Mouse (Mus musculus) limb, embryonic 11.5 days (tissue): Measurements from ENCODE around the gene Prss41. TPM values are rescaled to one million over a fixed set of nuclear protein-coding genes. Genes with fewer than 3 reads are reported as not detected.

Experiments used
- ATAC-seq: fragments of 200-750 bp; cut with Nextera tagmentation; 2 replicates; pipeline ENCODE4 v1.8.0; 2017; ENCODE audit warnings: low read depth; ENCODE audit not compliant: insufficient number of reproducible peaks, low FRiP score, low TSS enrichment
- DNase-seq: peaks from one replicate; pipeline ENCODE4 v3.0.0-alpha.2; 2015; ENCODE audit warnings: low spot score
- H3K27ac ChIP-seq: fragments of 300-500 bp; sonication (generic); replicated peaks from 2 replicates; pipeline ENCODE4 v1.5.1; 2014; ENCODE audit warnings: low read depth, mild to moderate bottlenecking, low read length
- H3K27me3 ChIP-seq: fragments of 300-500 bp; sonication (generic); 2 replicates; pipeline ENCODE4 v1.6.1; 2014; ENCODE audit warnings: mild to moderate bottlenecking, low read length, mixed read lengths; ENCODE audit not compliant: control insufficient read depth, insufficient read depth
- H3K36me3 ChIP-seq: fragments of 300-500 bp; sonication (generic); 2 replicates; pipeline ENCODE4 v1.6.1; 2014; ENCODE audit warnings: mild to moderate bottlenecking, low read length, moderate library complexity, mixed read lengths; ENCODE audit not compliant: control insufficient read depth, insufficient read depth
- H3K4me1 ChIP-seq: fragments of 300-500 bp; sonication (generic); 2 replicates; pipeline ENCODE4 v1.6.1; 2014; ENCODE audit warnings: low read length, mixed read lengths; ENCODE audit not compliant: control insufficient read depth, insufficient read depth
- H3K4me2 ChIP-seq: fragments of 300-500 bp; sonication (generic); 2 replicates; pipeline ENCODE4 v1.6.1; 2014; ENCODE audit warnings: low read depth, mild to moderate bottlenecking, moderate library complexity; ENCODE audit not compliant: severe bottlenecking
- H3K4me3 ChIP-seq: fragments of 300-500 bp; sonication (generic); 2 replicates; pipeline ENCODE4 v1.5.1; 2014; ENCODE audit warnings: low read depth, low read length
- H3K9ac ChIP-seq: fragments of 300-500 bp; sonication (generic); 2 replicates; pipeline ENCODE4 v1.6.1; 2014; ENCODE audit warnings: mild to moderate bottlenecking, low read length
- H3K9me3 ChIP-seq: fragments of 300-500 bp; sonication (generic); 2 replicates; pipeline ENCODE4 v1.6.1; 2016; ENCODE audit warnings: low read length; ENCODE audit not compliant: control insufficient read depth
- WGBS: fragments of 180-500 bp; shearing (Covaris S2); extraction: QIAGEN DNeasy Blood & Tissue Kit; methylation state at CpG from one replicate; pipeline ENCODE4 v1.1.7; 2014; 5-methylcytosine and 5-hydroxymethylcytosine counted together
- polyA plus RNA-seq: library from polyadenylated mRNA; unstranded; fragments of >200 nt; fragmentation: Nextera tagmentation; extraction: Ambion mirVana; gene quantifications from 2 replicates; pipeline ENCODE4 v1.2.1, GENCODE M21; 2014

Prss41 gene
- polyA plus RNA-seq, 1 experiment from 2014 or later = 2.6 TPM

- no peak within 1 kb of the TSS for H3K4me2 ChIP-seq
- ATAC-seq (no peak), DNase-seq (no peak)
- H3K27ac ChIP-seq = no peak within 1 kb of the TSS
- no peaks in the 10 kb centered on the region for H3K36me3 ChIP-seq
- no peaks in the 10 kb centered on the region for H3K4me1 ChIP-seq
- 77% methylated on average over 8 of the region's 8 CpGs for WGBS
- no peak within 1 kb of the TSS for H3K4me3 ChIP-seq
- peaks cover 2% of the 10 kb centered on the region; the same call in 1 of the 2 replicates for H3K27me3 ChIP-seq
- H3K9me3 ChIP-seq = no peaks in the 10 kb centered on the region; the same call in 1 of the 2 replicates
- no peak within 1 kb of the TSS for H3K9ac ChIP-seq
These were observed 7.9 kb downstream of the Prss41 start, which contains the start of gene Prss33 for GRCm38 (mm10) chr17:23836006-23836575. Prss33 (minus strand) TSS chr17:23836056.

- H3K4me1 ChIP-seq = peaks cover 3% of the 10 kb centered on the region; the same call in 1 of the 2 replicates
- no peaks in the 10 kb centered on the region for H3K9me3 ChIP-seq
- no peak overlapping the region for H3K9ac ChIP-seq
- peaks cover 2% of the 10 kb centered on the region; the same call in 1 of the 2 replicates for H3K36me3 ChIP-seq
- DNase-seq (no peak), ATAC-seq (no peak)
- no peak overlapping the region for H3K4me2 ChIP-seq
- peaks cover 2% of the 10 kb centered on the region; the same call in 1 of the 2 replicates for H3K27me3 ChIP-seq
- H3K4me3 ChIP-seq = no peak overlapping the region
- no peak overlapping the region for H3K27ac ChIP-seq
- WGBS = 90% methylated on average over 1 of the region's 1 CpGs
These were observed 12.8 kb downstream of the Prss41 start for GRCm38 (mm10) chr17:23831201-23831600.

- ATAC-seq (peak; percentile 92), DNase-seq (peak; percentile 88)
- peak within 1 kb of the TSS; percentile 83 for H3K27ac ChIP-seq
- no peaks in the 10 kb centered on the region for H3K9me3 ChIP-seq
- H3K36me3 ChIP-seq = peaks cover 6% of the 10 kb centered on the region
- H3K9ac ChIP-seq = peak within 1 kb of the TSS; percentile 82
- H3K4me1 ChIP-seq = peaks cover 5% of the 10 kb centered on the region; the same call in 1 of the 2 replicates
- H3K4me2 ChIP-seq = peak within 1 kb of the TSS; percentile 84
- peak within 1 kb of the TSS; percentile 81 for H3K4me3 ChIP-seq
- WGBS = 1% methylated on average over 31 of the region's 42 CpGs
- H3K27me3 ChIP-seq = no peaks in the 10 kb centered on the region
These were observed 14.8 kb downstream of the Prss41 start, which contains the start of gene Elob for GRCm38 (mm10) chr17:23829064-23829619. Elob (minus strand) TSS chr17:23829136.

DNA sequence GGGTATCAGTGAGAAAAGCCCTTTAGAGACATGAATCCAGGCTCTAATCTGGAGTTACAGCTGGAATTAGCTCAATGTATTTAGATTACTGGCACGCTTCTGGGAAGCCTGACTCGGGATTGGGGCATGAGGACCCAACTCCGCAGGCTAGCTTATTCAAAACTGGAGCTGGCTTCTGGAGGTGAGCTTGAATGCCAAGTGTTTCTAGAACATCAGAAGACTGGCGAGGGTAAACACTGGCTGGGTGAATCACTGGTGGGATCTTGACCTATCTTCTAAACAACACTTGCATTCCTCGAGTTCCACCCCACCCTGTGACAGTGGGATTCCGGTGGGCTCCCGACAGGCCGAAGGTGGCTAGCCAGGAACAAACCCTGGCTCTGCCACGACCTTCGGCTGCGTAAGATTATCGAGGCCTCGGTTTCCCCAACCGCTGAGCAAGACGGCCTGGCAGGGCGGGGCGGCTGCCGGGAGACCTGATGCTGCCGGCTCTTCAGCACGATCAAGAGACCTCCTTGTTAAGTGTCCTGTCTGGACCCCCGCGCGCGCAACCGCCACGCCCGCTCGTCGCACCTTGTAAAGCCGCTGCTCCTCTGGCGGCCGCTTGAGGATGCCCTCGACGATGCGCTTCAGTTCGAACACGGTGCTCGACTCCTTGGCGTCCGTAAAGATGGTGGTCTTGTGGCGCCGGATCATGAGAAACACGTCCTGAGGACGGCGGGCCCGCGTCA is 15.5 kb downstream of the Prss41 start:
- Histone ChIP-seq H3K4me2 (peak overlapping the region; percentile 84), H3K27me3 (no peaks in the 10 kb centered on the region), H3K36me3 (peaks cover 12% of the 10 kb centered on the region), H3K9me3 (no peaks in the 10 kb centered on the region), H3K4me1 (peaks cover 5% of the 10 kb centered on the region; the same call in 1 of the 2 replicates), H3K9ac (peak overlapping the region; percentile 82), H3K4me3 (peak overlapping the region; percentile 81), H3K27ac (peak overlapping the region; percentile 83)
- DNase-seq = peak; percentile 79
- peak; percentile 71; the same call in 1 of the 2 replicates for ATAC-seq
- under 1% methylated on average over 47 of the region's 47 CpGs for WGBS

DNA sequence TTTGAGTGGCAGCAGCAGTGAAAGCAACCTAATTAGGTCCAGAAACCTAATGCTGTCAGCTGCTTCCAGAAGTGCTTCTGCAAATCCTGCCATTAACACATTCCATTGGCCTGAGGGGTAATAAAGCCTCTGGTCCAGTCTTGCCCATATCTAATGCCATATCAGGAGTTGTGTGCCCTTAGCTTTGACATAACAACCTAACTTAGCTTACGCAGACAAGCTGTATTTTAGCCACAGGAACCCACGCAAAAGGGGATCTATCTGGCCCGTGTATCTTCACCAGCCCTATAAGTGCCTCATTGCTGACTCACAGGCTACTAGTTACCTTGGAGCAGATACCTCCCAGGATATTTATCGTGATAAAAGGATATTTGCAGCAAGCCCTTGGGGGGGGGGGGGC is 18.4 kb downstream of the Prss41 start:
- DNase-seq (no peak), ATAC-seq (no peak)
- Histone ChIP-seq H3K9ac (no peak overlapping the region), H3K27ac (no peak overlapping the region), H3K36me3 (peaks cover 38% of the 10 kb centered on the region), H3K4me1 (peaks cover 5% of the 10 kb centered on the region; the same call in 1 of the 2 replicates), H3K27me3 (no peaks in the 10 kb centered on the region), H3K4me2 (no peak overlapping the region), H3K9me3 (no peaks in the 10 kb centered on the region), H3K4me3 (no peak overlapping the region)
- WGBS = 80% methylated on average over 4 of the region's 4 CpGs

DNA sequence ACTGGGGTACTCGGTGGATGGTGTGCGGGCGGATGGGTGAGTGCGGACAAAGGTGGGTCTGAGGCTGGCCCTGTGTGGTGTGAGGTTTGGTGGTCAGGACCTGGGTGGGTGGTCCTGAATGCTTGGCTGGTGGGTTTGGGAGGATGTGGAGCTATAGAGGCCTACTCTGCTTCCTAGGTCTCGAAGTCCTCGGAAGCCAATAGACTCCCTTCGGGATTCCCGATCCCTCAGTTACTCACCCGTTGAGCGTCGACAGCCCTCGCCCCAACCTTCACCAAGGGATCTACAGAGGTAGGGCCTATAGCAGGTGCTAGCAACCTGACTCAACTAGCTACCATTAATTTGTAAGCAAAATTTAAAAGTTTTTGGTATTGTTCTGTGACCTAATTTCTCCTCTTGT is 20.4 kb downstream of the Prss41 start:
- no peak for DNase-seq
- 91% methylated on average over 12 of the region's 12 CpGs for WGBS
- no peak for ATAC-seq

GRCm38 (mm10) chr17:23823018-23823417 is 21.0 kb downstream of the Prss41 start:
- Histone ChIP-seq H3K4me1 (peaks cover 5% of the 10 kb centered on the region; the same call in 1 of the 2 replicates), H3K27ac (no peak overlapping the region), H3K4me3 (no peak overlapping the region), H3K36me3 (peaks cover 63% of the 10 kb centered on the region), H3K4me2 (no peak overlapping the region), H3K9ac (no peak overlapping the region), H3K9me3 (peaks cover 3% of the 10 kb centered on the region; the same call in 1 of the 2 replicates), H3K27me3 (no peaks in the 10 kb centered on the region)
- WGBS = 86% methylated on average over 16 of the region's 16 CpGs
- DNase-seq = no peak
- ATAC-seq = no peak

More for the DNA sequence above, 20.4 kb downstream of the Prss41 start:
- peaks cover 5% of the 10 kb centered on the region; the same call in 1 of the 2 replicates for H3K4me1 ChIP-seq
- H3K4me3 ChIP-seq = no peak overlapping the region
- H3K9ac ChIP-seq = no peak overlapping the region
- no peak overlapping the region for H3K27ac ChIP-seq
- peaks cover 57% of the 10 kb centered on the region for H3K36me3 ChIP-seq
- peaks cover 3% of the 10 kb centered on the region; the same call in 1 of the 2 replicates for H3K9me3 ChIP-seq
- H3K27me3 ChIP-seq = no peaks in the 10 kb centered on the region
- no peak overlapping the region for H3K4me2 ChIP-seq

GRCm38 (mm10) chr17:23822094-23822493 is 21.9 kb downstream of the Prss41 start:
- no peak overlapping the region for H3K4me3 ChIP-seq
- H3K4me2 ChIP-seq = no peak overlapping the region
- no peak overlapping the region for H3K27ac ChIP-seq
- peaks cover 3% of the 10 kb centered on the region; the same call in 1 of the 2 replicates for H3K9me3 ChIP-seq
- H3K36me3 ChIP-seq = peaks cover 73% of the 10 kb centered on the region
- 86% methylated on average over 6 of the region's 6 CpGs for WGBS
- no peak overlapping the region for H3K9ac ChIP-seq
- ATAC-seq (no peak), DNase-seq (peak; percentile 24)
- H3K4me1 ChIP-seq = 0 out of 2 replicates have a peak, but pooled peaks cover 3% of the 10 kb centered on the region
- H3K27me3 ChIP-seq = no peaks in the 10 kb centered on the region
